Mouse (Mus musculus): ENCODE measurements around the gene Itgb2l. TPM values are rescaled to one million over a fixed set of nuclear protein-coding genes. Genes with fewer than 3 reads are reported as not detected.

Itgb2l gene
- polyA plus RNA-seq, 1 experiment from 2014 or later = 0.17 TPM

GRCm38 (mm10) chr16:96384741-96385140 is 58.7 kb downstream of the Itgb2l start:
- H3K4me2 ChIP-seq = no peak overlapping the region
- H3K36me3 ChIP-seq (ENCODE audit: control insufficient read depth, insufficient read depth, low read length) = no peaks in the 10 kb centered on the region
- H3K27me3 ChIP-seq (ENCODE audit: control insufficient read depth, insufficient read depth, low read length) = no peaks in the 10 kb centered on the region
- no peak overlapping the region for H3K27ac ChIP-seq (ENCODE audit: low read depth, low read length)
- H3K4me3 ChIP-seq (ENCODE audit: low read depth, low read length) = no peak overlapping the region
- no peaks in the 10 kb centered on the region for H3K4me1 ChIP-seq (ENCODE audit: control insufficient read depth, insufficient read depth, low read length)
- no peak overlapping the region for H3K9ac ChIP-seq (ENCODE audit: low read depth, low read length)
- no peak for ATAC-seq (replicated peaks; ENCODE audit: insufficient number of reproducible peaks, low FRiP score, low TSS enrichment)
- no peaks in the 10 kb centered on the region for H3K9me3 ChIP-seq (replicated peaks; ENCODE audit: control insufficient read depth, low read length)

GRCm38 (mm10) chr16:96382496-96383181 is 60.8 kb downstream of the Itgb2l start:
- no peaks in the 10 kb centered on the region for H3K27me3 ChIP-seq (ENCODE audit: control insufficient read depth, insufficient read depth, low read length)
- no peak for ATAC-seq (replicated peaks; ENCODE audit: insufficient number of reproducible peaks, low FRiP score, low TSS enrichment)
- H3K9me3 ChIP-seq (replicated peaks; ENCODE audit: control insufficient read depth, low read length) = no peaks in the 10 kb centered on the region
- no peak overlapping the region for H3K4me3 ChIP-seq (ENCODE audit: low read depth, low read length)
- H3K36me3 ChIP-seq (ENCODE audit: control insufficient read depth, insufficient read depth, low read length) = no peaks in the 10 kb centered on the region
- WGBS (ENCODE audit: insufficient replicate concordance) = 74% methylated on average over 5 of the region's 5 CpGs
- H3K4me1 ChIP-seq (ENCODE audit: control insufficient read depth, insufficient read depth, low read length) = no peaks in the 10 kb centered on the region
- no peak overlapping the region for H3K9ac ChIP-seq (ENCODE audit: low read depth, low read length)
- no peak overlapping the region for H3K27ac ChIP-seq (ENCODE audit: low read depth, low read length)
- no peak overlapping the region for H3K4me2 ChIP-seq

- Histone ChIP-seq H3K9ac (ENCODE audit: low read depth, low read length) (no peak overlapping the region), H3K4me3 (ENCODE audit: low read depth, low read length) (no peak overlapping the region), H3K4me1 (ENCODE audit: control insufficient read depth, insufficient read depth, low read length) (no peaks in the 10 kb centered on the region), H3K4me2 (no peak overlapping the region), H3K36me3 (ENCODE audit: control insufficient read depth, insufficient read depth, low read length) (no peaks in the 10 kb centered on the region), H3K9me3 (replicated peaks; ENCODE audit: control insufficient read depth, low read length) (no peaks in the 10 kb centered on the region), H3K27me3 (ENCODE audit: control insufficient read depth, insufficient read depth, low read length) (no peaks in the 10 kb centered on the region), H3K27ac (ENCODE audit: low read depth, low read length) (no peak overlapping the region)
- WGBS (ENCODE audit: insufficient replicate concordance) = 87% methylated on average over 12 of the region's 12 CpGs
- ATAC-seq (replicated peaks; ENCODE audit: insufficient number of reproducible peaks, low FRiP score, low TSS enrichment) = no peak
These were observed 62.0 kb downstream of the Itgb2l start for GRCm38 (mm10) chr16:96381435-96381834.

GRCm38 (mm10) chr16:96378111-96378510 is 65.3 kb downstream of the Itgb2l start:
- H3K4me2 ChIP-seq = no peak overlapping the region
- H3K9ac ChIP-seq (ENCODE audit: low read depth, low read length) = no peak overlapping the region
- H3K36me3 ChIP-seq (ENCODE audit: control insufficient read depth, insufficient read depth, low read length) = no peaks in the 10 kb centered on the region
- H3K4me3 ChIP-seq (ENCODE audit: low read depth, low read length) = no peak overlapping the region
- no peak overlapping the region for H3K27ac ChIP-seq (ENCODE audit: low read depth, low read length)
- H3K27me3 ChIP-seq (ENCODE audit: control insufficient read depth, insufficient read depth, low read length) = no peaks in the 10 kb centered on the region
- no peaks in the 10 kb centered on the region for H3K9me3 ChIP-seq (replicated peaks; ENCODE audit: control insufficient read depth, low read length)
- 85% methylated on average over 10 of the region's 10 CpGs for WGBS (ENCODE audit: insufficient replicate concordance)
- no peaks in the 10 kb centered on the region for H3K4me1 ChIP-seq (ENCODE audit: control insufficient read depth, insufficient read depth, low read length)
- ATAC-seq (replicated peaks; ENCODE audit: insufficient number of reproducible peaks, low FRiP score, low TSS enrichment) = no peak

- no peaks in the 10 kb centered on the region for H3K36me3 ChIP-seq (ENCODE audit: control insufficient read depth, insufficient read depth, low read length)
- peaks cover 6% of the 10 kb centered on the region; the same call in 1 of the 2 replicates for H3K4me1 ChIP-seq (ENCODE audit: control insufficient read depth, insufficient read depth, low read length)
- no peak overlapping the region for H3K9ac ChIP-seq (ENCODE audit: low read depth, low read length)
- ATAC-seq (replicated peaks; ENCODE audit: insufficient number of reproducible peaks, low FRiP score, low TSS enrichment) = no peak
- no peak overlapping the region for H3K4me2 ChIP-seq
- H3K4me3 ChIP-seq (ENCODE audit: low read depth, low read length) = no peak overlapping the region
- WGBS (ENCODE audit: insufficient replicate concordance) = 31% methylated on average over 7 of the region's 7 CpGs
- no peaks in the 10 kb centered on the region for H3K9me3 ChIP-seq (replicated peaks; ENCODE audit: control insufficient read depth, low read length)
- no peak overlapping the region for H3K27ac ChIP-seq (ENCODE audit: low read depth, low read length)
- H3K27me3 ChIP-seq (ENCODE audit: control insufficient read depth, insufficient read depth, low read length) = no peaks in the 10 kb centered on the region
These were observed 67.1 kb downstream of the Itgb2l start for GRCm38 (mm10) chr16:96376342-96376741.

- Histone ChIP-seq H3K4me1 (ENCODE audit: control insufficient read depth, insufficient read depth, low read length) (peaks cover 6% of the 10 kb centered on the region; the same call in 1 of the 2 replicates), H3K36me3 (ENCODE audit: control insufficient read depth, insufficient read depth, low read length) (no peaks in the 10 kb centered on the region), H3K4me2 (no peak overlapping the region), H3K27ac (ENCODE audit: low read depth, low read length) (no peak overlapping the region), H3K4me3 (ENCODE audit: low read depth, low read length) (no peak overlapping the region), H3K27me3 (ENCODE audit: control insufficient read depth, insufficient read depth, low read length) (no peaks in the 10 kb centered on the region), H3K9ac (ENCODE audit: low read depth, low read length) (no peak overlapping the region), H3K9me3 (replicated peaks; ENCODE audit: control insufficient read depth, low read length) (no peaks in the 10 kb centered on the region)
- 82% methylated on average over 7 of the region's 7 CpGs for WGBS (ENCODE audit: insufficient replicate concordance)
- no peak for ATAC-seq (replicated peaks; ENCODE audit: insufficient number of reproducible peaks, low FRiP score, low TSS enrichment)
These were observed 67.9 kb downstream of the Itgb2l start for GRCm38 (mm10) chr16:96375538-96375937.

GRCm38 (mm10) chr16:96372752-96373118 is 70.7 kb downstream of the Itgb2l start:
- Histone ChIP-seq H3K27ac (ENCODE audit: low read depth, low read length) (no peak overlapping the region), H3K4me3 (ENCODE audit: low read depth, low read length) (no peak overlapping the region), H3K36me3 (ENCODE audit: control insufficient read depth, insufficient read depth, low read length) (no peaks in the 10 kb centered on the region), H3K9me3 (replicated peaks; ENCODE audit: control insufficient read depth, low read length) (no peaks in the 10 kb centered on the region), H3K4me1 (ENCODE audit: control insufficient read depth, insufficient read depth, low read length) (peaks cover 9% of the 10 kb centered on the region), H3K4me2 (no peak overlapping the region), H3K9ac (ENCODE audit: low read depth, low read length) (no peak overlapping the region), H3K27me3 (ENCODE audit: control insufficient read depth, insufficient read depth, low read length) (no peaks in the 10 kb centered on the region)
- ATAC-seq (replicated peaks; ENCODE audit: insufficient number of reproducible peaks, low FRiP score, low TSS enrichment) = no peak
- WGBS (ENCODE audit: insufficient replicate concordance) = 82% methylated on average over 8 of the region's 8 CpGs

Other genes with a start within 250 kb of the Itgb2l start
- 664 and 687 TPM in 2 replicates for gene Sh3bgr, start 243.2 kb downstream of the Itgb2l start, polyA plus RNA-seq (2014; fragmentation: Nextera tagmentation; extraction: Ambion mirVana)
- 0.03 TPM in 1 of 2 replicates, not detected in the other for gene B3galt5, start 207.8 kb downstream of the Itgb2l start, polyA plus RNA-seq (2014; fragmentation: Nextera tagmentation; extraction: Ambion mirVana)
- 3.1 and 4.0 TPM in 2 replicates for gene Pcp4, start 24.0 kb upstream of the Itgb2l start, polyA plus RNA-seq (2014; fragmentation: Nextera tagmentation; extraction: Ambion mirVana)